Mouse (Mus musculus) heart, adult 9 months (tissue): ENCODE results near the gene Gm32742.
A peak's percentile ranks its signal among the peaks of the same experiment; 100 is the strongest.

ENCODE experiments used
- DNase-seq, 2 experiments: peaks; one replicate each; pipeline ENCODE4 v3.0.0; 2022; ENCODE audit warnings: low spot score in 2 of 2

The Gm32742 gene

DNA sequence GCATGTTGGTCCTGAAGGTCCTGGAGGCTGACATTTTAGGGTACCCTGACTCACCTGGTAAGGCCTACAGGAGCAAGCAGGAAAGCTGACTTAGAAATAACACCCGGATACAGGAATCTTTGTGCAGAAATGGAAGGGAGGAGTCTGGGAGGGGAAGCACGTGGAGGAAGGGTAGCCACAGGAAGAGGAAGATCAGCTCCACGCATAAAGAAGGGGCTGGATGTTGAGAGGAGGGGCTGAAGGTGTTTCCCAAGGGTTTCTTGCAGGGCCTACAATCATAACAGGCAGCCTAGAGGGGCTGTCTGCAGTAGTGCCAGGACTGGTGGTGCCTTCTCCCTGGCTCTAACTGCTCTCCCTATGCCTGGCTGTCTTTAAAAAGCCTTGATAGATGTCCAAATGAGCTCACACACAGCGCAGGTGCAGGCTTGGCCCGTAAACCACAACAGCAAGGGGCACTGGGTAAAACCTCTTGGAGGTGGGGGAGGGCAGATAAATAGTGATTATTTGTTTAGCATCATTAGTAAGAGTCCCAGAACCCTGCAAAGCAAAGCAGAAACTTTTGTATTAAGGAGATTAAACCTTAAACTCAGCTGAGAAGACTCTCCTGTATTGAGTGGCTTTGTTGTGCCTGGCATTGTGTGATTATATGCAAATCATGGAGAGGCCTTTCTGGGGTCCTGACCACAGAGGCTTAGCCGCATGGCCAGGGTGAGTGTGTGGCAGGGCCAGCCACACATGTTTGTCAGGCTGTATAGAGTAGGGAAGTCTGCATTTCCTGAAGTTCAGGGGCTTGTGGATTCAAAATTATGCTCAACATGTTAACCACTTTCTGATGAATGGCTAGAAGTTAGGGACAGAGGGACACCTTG is at the start of gene Gm32742:
Gm32742 (minus strand) TSS at position 206 of the 869 bp plus-strand sequence.
- no peak for DNase-seq

- no peak for DNase-seq
Measured at GRCm38 (mm10) chr9:51213729-51214237, 48.5 kb upstream of the Gm32742 start.

GRCm38 (mm10) chr9:51213023-51213728 is 47.9 kb upstream of the Gm32742 start, which contains the start of gene Pou2af1:
Gene Pou2af1, plus strand, starts transcription at chr9:51213708.
- peak in 1 of 2 experiments; percentile 19 for DNase-seq

- no peak for DNase-seq
Measured at GRCm38 (mm10) chr9:51211191-51211590, 45.9 kb upstream of the Gm32742 start.

DNA sequence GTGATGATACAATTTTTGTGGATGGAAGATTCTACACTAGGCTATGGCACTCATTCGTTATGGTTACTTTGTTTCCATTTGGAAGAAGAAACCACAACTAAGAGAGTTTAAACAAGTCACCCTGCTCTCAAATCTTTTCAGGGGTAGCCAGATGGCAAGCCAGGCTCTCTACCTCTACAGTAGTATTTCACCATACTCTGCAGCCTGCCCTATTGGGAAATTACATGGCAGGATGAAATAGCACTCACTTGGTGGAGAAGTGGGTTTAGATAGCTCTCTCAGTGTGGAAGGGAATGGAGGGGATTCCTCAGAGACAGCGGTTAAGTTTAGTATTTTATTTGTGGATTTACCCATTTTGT is 43.6 kb upstream of the Gm32742 start:
- no peak for DNase-seq

DNA sequence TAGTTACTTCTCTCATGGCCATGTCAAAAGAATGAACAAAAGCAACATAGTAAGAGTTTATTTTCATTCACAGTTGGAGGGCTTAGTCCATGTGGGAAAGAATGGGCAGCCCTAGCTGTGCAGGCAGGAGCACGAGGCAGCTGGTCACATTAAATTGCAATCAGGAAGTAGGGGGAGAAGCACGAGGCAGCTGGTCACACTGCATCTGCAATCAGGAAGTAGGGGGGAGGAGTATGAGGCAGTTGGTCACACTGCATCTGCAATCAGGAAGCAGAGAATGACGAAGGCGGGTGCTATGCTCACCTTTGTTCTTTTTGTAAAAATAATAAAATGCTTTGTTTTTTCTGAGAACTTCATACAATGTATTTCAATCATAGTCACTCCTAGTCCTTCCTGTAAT is 29.5 kb upstream of the Gm32742 start:
- DNase-seq = no peak

DNA sequence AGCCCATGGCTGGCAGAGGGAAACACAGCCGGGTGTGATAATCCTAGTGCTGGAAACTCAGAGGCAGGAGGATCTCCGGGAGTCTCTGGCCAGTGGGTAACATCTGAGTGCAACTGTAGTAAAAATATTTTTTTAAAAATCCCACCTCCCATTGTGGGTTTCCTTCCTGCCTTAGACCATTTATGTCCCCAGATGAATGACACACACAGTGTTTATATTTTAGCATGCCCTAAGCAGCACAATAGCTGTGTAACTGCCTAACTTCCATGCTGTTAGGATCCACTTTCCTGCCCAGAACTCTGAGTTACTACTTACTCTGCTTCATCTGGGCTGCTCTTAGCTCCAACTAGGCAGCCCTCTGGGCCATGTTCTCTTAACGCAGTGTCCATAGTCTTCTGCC is 25.3 kb upstream of the Gm32742 start:
- no peak for DNase-seq

GRCm38 (mm10) chr9:51185871-51186270 is 20.6 kb upstream of the Gm32742 start:
- DNase-seq = no peak

DNA sequence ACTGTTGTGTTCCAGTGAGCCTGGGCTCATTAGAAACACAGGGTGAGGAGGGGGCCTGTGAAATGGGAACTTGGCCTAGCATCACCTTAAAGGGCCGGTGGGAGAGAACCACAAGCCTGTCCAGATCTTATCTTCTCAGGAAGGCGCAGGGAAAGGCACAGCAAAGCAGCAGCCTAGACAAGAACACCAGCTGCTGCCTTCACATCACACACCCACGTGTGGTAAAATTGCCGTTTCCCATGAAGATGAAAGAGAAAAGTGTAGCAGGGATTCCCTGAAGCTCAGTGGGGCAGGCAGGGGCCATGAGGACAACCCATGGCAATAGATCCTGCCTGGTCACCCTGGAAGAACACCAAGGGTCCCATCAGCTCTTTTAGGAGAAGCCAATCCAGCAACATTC is 20.1 kb upstream of the Gm32742 start:
- no peak for DNase-seq

- no peak for DNase-seq
Measured at GRCm38 (mm10) chr9:51182716-51183710, 17.7 kb upstream of the Gm32742 start.

- peak in 1 of 2 experiments; percentile 8 for DNase-seq
Measured at GRCm38 (mm10) chr9:51180621-51181020, 15.3 kb upstream of the Gm32742 start.

GRCm38 (mm10) chr9:51178297-51178696 is 13.0 kb upstream of the Gm32742 start:
- DNase-seq = no peak

GRCm38 (mm10) chr9:51175722-51176121 is 10.4 kb upstream of the Gm32742 start:
- no peak for DNase-seq

- no peak for DNase-seq
Measured at GRCm38 (mm10) chr9:51174890-51175464, 9.7 kb upstream of the Gm32742 start.

DNA sequence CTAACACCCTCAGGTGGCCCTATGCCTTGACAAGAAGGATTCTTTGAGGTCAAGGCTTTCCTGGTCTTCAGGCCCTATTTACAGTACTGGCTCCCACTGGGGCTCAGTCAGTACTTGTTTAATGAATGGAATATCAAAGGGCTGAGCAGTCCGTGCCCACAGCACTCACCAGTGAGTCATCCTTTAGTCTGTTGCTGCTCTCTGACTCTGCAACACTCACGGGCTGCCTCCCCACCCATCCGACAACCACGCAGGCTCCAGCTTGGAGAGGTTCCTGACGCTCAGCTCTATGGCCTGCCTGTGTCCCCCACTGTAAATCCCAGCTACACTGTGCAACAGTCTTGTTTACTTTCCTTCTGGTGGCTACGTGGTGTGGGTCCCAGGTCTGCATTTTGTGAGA is 5.0 kb upstream of the Gm32742 start:
- no peak for DNase-seq

GRCm38 (mm10) chr9:51169133-51169532 is 3.8 kb upstream of the Gm32742 start:
- DNase-seq = no peak

GRCm38 (mm10) chr9:51168698-51169097 is 3.4 kb upstream of the Gm32742 start:
- no peak for DNase-seq

GRCm38 (mm10) chr9:51167954-51168353 is 2.6 kb upstream of the Gm32742 start:
- DNase-seq = no peak

GRCm38 (mm10) chr9:51163989-51164388 is 1.3 kb downstream of the Gm32742 start:
- DNase-seq = no peak

GRCm38 (mm10) chr9:51161771-51162388 is 3.4 kb downstream of the Gm32742 start:
- DNase-seq = peak; percentile 43 to 70
